Mouse (Mus musculus) brain, adult 2 months (tissue): ENCODE measurements around the gene Ptdss2.

Source experiments
- DNase-seq: peaks from one replicate; pipeline ENCODE4 v3.0.0; 2011; ENCODE audit warnings: low read depth, low spot score

Ptdss2 gene

GRCm38 (mm10) chr7:141122689-141123516, 721 bp downstream of the Ptdss2 start:
- DNase-seq: peak; percentile 98

DNA sequence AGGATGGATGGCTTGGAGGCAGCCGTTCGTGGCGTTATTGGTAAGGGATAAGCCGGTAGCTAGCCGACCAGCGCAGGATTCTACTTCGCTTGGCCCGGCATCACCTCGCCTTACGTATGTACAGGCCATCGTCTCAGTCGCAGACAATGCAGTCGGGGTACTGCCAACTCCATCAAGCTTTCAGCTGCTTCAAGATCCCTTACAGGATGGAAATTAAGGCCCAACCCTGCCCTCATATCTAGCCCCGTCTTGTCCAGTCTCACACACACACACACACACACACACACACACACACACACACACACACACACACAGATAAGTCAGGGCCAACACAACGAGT, 1.3 kb downstream of the Ptdss2 start:
- DNase-seq: no peak

DNA sequence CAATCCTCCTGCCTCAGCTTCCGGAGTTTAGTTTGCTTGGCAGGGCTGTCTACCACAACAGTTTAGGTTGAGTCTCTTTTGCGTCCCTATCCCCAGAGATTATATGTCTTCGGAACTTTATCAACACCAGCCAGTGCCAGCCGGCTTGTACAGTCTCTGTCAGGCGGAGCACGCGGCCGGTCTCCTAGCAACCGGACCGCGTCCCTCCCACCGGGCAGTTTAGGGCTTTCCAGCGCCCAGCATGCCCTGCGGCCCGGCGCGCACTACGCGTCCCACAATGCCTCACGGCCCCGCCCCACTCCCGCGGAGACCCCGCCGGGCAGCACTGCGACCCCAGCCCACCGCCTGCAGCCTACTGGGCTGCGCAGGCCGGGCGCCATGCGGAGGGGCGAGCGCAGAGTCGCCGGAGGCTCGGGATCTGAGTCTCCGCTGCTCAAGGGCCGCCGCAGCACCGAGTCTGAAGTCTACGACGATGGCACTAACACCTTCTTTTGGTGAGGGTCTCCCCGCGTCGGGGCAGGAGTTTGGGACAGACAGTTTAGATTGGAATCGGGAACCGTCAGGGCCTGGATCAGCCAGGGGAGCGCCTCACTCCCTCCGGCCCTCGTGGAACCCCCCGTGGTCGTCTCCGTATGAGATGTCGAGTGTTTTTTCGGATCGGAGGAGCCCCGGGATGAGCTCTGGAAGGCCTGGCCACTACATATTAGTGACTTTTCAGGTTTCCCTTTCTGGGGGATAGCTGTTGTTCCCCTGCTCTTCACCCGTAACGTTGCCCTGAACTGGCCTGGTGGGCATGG, 9.0 kb downstream of the Ptdss2 start:
- DNase-seq: peak; percentile 95

DNA sequence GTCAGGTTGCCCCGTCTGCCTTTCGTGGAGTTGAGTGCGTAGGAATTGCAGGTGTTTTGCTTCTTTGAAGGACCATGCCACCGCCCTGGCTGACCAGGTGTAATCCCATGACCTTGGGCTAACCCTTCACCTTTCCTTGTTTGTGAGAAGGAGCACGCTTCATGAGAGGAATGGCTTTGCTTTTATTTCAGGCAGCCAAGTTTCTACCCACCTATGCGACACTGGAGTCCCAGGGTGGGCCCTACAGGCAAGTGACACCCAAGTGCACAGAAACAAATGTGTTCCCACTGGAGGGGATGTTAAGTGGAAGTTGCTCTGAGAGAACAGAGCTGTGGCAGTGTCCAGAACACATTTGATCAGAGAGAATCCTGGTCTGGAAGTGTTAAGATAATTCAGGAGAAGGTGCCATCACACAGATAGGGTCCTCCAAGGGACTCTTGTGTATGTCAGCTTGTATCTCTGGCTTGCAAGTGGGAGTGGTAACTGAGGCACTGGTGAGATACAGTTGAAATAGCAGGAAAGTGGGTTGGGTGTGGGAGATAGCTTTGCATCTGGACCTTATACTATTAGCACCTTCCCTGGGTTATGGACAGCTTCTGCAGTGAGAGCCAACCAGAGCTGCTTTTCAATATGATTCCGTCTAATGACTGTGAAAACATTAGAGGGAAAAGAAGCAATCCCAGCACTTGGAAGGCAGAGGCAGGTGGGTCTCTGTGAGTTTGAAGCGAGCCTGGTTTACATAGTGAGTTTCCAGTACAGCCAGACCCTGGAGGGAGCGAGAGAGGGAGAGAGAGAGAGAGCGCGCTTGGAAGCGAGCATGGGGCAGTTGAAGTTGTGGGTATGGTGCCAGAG, 9.9 kb downstream of the Ptdss2 start:
- DNase-seq: no peak

GRCm38 (mm10) chr7:141141326-141141725, 19.1 kb downstream of the Ptdss2 start:
- no peak for DNase-seq

- peak; percentile 48 for DNase-seq
Measured at GRCm38 (mm10) chr7:141143112-141143511, 20.9 kb downstream of the Ptdss2 start.

DNA sequence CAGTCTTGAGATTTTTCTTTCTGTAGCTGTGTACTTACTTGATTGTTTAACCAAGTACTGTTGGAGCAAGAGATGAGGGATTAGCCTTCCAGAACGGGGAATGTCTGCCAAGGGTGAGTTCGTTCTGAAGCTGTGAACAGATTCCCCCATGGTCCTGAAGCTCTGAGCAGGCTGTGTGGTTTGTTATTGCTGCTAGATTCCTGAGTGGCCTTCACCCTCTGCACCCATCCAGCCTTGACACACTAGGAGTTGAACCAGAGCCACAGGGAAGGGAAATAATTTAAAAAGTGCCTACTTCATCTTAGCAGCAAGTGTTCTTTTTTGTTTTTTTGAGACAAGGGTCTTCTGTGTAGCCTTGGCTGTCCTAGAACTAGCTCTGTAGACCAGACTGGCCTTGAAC, 21.7 kb downstream of the Ptdss2 start:
- no peak for DNase-seq

- peak; percentile 67 for DNase-seq
Measured at GRCm38 (mm10) chr7:141144650-141145049, 22.5 kb downstream of the Ptdss2 start.

- peak; percentile 85 for DNase-seq
Measured at GRCm38 (mm10) chr7:141145403-141145802, 23.2 kb downstream of the Ptdss2 start.

DNA sequence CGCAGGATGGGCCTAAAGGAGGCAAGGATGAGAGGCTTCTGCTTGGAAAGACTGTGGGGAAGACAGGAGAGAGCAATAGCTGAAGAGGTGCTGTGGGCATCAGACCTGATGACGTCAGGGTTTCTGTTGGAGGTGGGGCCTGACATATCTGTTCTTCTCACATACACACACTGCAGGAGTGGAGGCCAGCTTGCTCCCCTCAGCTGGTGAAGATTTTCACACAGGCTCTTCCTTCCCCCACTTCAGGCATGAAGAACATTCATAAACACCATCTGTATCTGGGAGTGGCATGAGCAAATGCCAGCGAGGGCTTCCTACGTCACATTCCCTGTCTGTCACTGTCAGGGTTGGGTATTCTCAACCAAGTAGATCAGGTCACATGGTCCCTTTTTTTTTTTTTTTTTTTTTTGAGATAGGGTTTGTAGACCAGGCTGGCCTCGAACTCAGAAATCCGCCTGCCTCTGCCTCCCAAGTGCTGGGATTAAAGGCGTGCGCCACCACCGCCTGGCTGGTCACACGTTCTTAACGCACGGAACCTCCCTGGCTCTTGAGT, 23.9 kb downstream of the Ptdss2 start:
- peak; percentile 60 for DNase-seq

- peak; percentile 47 for DNase-seq
Measured at GRCm38 (mm10) chr7:141147044-141147443, 24.9 kb downstream of the Ptdss2 start.

- no peak for DNase-seq
Measured at GRCm38 (mm10) chr7:141148639-141149038, 26.5 kb downstream of the Ptdss2 start.

DNA sequence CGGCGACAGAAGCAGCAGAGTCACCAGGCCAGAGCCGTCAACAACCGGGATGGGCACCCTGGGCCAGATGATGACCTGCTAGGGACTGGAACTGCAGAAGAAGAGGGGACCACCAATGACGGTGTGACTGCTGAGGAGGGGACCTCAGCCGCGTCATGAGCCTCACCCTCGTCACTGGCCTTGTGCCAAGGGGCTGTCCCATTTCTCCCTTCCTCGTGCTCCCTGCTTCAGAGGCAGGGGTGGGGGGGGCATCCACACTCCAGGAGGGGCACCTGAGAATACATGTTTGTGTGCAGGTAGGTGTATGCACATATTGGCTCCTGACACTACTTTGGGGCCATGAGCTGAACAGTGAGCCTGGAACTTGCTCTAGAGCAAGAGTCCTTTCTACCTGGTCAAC, 33.2 kb downstream of the Ptdss2 start:
- no peak for DNase-seq

GRCm38 (mm10) chr7:141164397-141164796, 42.2 kb downstream of the Ptdss2 start:
- no peak for DNase-seq

- peak; percentile 61 for DNase-seq
Measured at GRCm38 (mm10) chr7:141164850-141165249, 42.7 kb downstream of the Ptdss2 start.

DNA sequence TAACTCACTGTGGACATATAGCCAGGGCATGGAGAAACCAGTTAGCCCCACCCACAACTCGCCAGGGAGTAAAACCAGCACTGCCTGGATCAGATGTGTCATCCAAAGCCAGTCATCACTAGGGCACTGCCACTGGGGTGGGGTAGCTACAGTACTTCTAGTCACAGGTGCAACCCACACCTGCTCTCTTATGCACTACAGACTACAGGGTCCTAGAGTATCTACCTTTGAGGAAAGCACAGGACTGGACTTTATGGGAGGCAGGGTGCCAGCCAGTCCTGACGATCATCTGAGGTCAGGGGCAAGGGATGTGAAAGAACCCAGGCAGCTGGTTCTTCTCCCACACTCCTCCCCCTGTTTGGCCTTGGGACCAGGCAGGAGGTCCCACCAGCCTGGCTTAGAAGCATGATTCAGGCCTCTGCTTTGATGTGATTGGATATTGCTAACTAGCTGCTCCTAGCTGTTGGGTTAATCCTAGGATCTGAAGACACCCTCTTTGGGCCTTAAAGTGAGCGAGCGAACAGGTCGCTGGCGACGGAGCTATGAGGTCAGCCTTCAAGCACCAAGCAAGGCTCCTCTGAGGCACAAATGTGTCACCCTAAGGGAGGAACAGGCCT, 45.8 kb downstream of the Ptdss2 start:
- DNase-seq: peak; percentile 62

DNA sequence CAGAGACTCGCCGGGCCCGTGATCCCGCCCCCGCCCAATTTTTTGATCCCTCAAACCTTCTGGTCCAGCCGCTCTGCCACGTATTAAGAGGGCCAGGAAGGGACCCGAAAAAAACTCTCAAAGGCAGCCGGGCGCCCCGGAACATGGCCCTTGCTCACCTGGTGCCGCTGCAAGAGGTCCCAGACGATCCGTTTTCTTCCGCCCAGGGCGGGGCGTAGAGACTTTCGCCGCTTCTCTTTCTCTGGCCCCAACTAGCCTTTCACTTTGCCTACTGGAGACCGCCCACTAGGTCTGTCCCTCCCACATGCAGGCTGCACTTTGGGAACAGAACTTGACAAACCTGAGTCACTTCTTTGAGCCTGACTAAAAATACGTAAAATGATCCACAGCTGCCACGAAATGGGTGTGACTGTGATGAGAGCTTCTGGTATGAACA, 46.4 kb downstream of the Ptdss2 start:
- DNase-seq: peak; percentile 84

DNA sequence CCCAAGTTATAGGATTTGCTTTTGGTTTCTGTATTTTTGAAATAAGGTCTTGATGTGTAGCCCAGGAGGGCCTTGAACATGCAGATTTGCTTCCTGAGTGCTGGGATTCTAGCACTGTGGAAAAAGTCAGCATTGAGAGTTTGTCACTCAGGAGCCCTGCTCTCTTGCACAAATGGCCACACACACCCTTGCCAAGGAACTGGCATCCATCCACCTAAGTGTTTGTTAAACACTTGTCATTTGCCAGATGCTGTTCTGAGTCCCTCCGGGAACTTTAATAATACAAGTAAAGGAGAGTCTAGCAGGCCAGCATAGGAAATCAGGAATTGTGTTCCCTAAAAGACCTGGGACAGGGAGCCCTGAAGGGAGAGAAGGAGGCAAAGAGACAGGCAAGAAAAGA, 47.1 kb downstream of the Ptdss2 start:
- DNase-seq: no peak

- no peak for DNase-seq
Measured at GRCm38 (mm10) chr7:141169866-141170265, 47.7 kb downstream of the Ptdss2 start.

- peak; percentile 97 for DNase-seq
Measured at GRCm38 (mm10) chr7:141172116-141173006, 50.2 kb downstream of the Ptdss2 start, which contains the start of gene Rnh1. Gene Rnh1 (minus strand): TSS chr7:141172857.
